Mouse (Mus musculus) spleen, adult 2 months (tissue): ENCODE results near the gene Zfp990.
"Not testable (repeated sequence)": the region's sequence is repeated elsewhere in the genome, so short reads cannot be mapped to it uniquely, and the experiment has no call there.

Source experiments
- CTCF ChIP-seq: fragments of 200-500 bp; IDR thresholded peaks from 2 replicates; pipeline ENCODE4 v1.5.1; 2011; ENCODE audit warnings: mild to moderate bottlenecking, inconsistent platforms; ENCODE audit not compliant: insufficient read depth, insufficient read length, insufficient replicate concordance; ENCODE audit errors: extremely low read depth
- POLR2A ChIP-seq: fragments of 200-500 bp; IDR thresholded peaks from 2 replicates; pipeline ENCODE4 v1.6.1; 2011; ENCODE audit warnings: low read depth, low read length, inconsistent platforms

DNA sequence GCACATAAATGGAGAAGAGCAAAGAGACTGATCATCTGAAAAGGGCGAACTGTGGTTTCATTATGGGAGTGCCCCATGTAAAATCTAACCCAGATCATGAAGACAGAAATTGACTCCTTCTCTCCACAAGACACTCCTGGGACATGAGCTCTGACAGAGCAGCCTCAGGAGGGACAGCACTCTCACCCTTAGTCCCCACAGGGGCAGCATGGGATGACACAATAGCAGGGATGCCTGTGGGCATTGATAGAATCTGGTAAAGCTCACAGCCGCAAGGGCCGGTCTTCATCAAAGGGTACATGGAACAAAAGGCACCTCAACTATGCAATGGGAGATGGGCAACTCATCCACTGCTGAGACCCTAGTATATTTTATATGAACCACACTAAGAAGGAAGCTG, 35.9 kb downstream of the Zfp990 start:
- TF ChIP-seq CTCF, POLR2A: not testable (repeated sequence)
